Mouse (Mus musculus) retina, embryonic 14.5 days (tissue): ENCODE measurements around the gene Hoxb2.

Source experiments
- DNase-seq: peaks from one replicate; pipeline ENCODE4 v3.0.0-alpha.2; 2015; ENCODE audit warnings: low spot score

The Hoxb2 gene

GRCm38 (mm10) chr11:96336597-96336996 is 13.7 kb upstream of the Hoxb2 start:
- DNase-seq: no peak

- DNase-seq: no peak
Measured at GRCm38 (mm10) chr11:96337026-96337425, 13.3 kb upstream of the Hoxb2 start.

- no peak for DNase-seq
Measured at GRCm38 (mm10) chr11:96338957-96339855, 11.1 kb upstream of the Hoxb2 start.

- DNase-seq: no peak
Measured at GRCm38 (mm10) chr11:96340698-96341365, 9.5 kb upstream of the Hoxb2 start.

GRCm38 (mm10) chr11:96341701-96342575 is 8.4 kb upstream of the Hoxb2 start:
- no peak for DNase-seq

- no peak for DNase-seq
Measured at GRCm38 (mm10) chr11:96342576-96342930, 7.8 kb upstream of the Hoxb2 start.

- no peak for DNase-seq
Measured at GRCm38 (mm10) chr11:96343206-96343745, 7.0 kb upstream of the Hoxb2 start.

GRCm38 (mm10) chr11:96344061-96344877 is 6.1 kb upstream of the Hoxb2 start:
- DNase-seq: no peak

- no peak for DNase-seq
Measured at GRCm38 (mm10) chr11:96344878-96345159, 5.5 kb upstream of the Hoxb2 start.

GRCm38 (mm10) chr11:96345220-96345892 is 5.0 kb upstream of the Hoxb2 start:
- DNase-seq: no peak

GRCm38 (mm10) chr11:96345893-96346806 is 4.2 kb upstream of the Hoxb2 start:
- peak; percentile 28 for DNase-seq

GRCm38 (mm10) chr11:96346916-96347520 is 3.3 kb upstream of the Hoxb2 start:
- DNase-seq: no peak

- DNase-seq: peak; percentile 26
Measured at GRCm38 (mm10) chr11:96347717-96348116, 2.6 kb upstream of the Hoxb2 start.

- DNase-seq: no peak
Measured at GRCm38 (mm10) chr11:96348141-96348928, 2.0 kb upstream of the Hoxb2 start.

GRCm38 (mm10) chr11:96348988-96349387 is 1.3 kb upstream of the Hoxb2 start:
- DNase-seq: no peak

- no peak for DNase-seq
Measured at GRCm38 (mm10) chr11:96349491-96350340, 609 bp upstream of the Hoxb2 start.

- no peak for DNase-seq
Measured at GRCm38 (mm10) chr11:96350791-96351190, 466 bp downstream of the Hoxb2 start.

- no peak for DNase-seq
Measured at GRCm38 (mm10) chr11:96351312-96351711, 987 bp downstream of the Hoxb2 start.
